Comparison of ENCODE assay signal across 8 mouse cellular contexts in the genomic region with DNA sequence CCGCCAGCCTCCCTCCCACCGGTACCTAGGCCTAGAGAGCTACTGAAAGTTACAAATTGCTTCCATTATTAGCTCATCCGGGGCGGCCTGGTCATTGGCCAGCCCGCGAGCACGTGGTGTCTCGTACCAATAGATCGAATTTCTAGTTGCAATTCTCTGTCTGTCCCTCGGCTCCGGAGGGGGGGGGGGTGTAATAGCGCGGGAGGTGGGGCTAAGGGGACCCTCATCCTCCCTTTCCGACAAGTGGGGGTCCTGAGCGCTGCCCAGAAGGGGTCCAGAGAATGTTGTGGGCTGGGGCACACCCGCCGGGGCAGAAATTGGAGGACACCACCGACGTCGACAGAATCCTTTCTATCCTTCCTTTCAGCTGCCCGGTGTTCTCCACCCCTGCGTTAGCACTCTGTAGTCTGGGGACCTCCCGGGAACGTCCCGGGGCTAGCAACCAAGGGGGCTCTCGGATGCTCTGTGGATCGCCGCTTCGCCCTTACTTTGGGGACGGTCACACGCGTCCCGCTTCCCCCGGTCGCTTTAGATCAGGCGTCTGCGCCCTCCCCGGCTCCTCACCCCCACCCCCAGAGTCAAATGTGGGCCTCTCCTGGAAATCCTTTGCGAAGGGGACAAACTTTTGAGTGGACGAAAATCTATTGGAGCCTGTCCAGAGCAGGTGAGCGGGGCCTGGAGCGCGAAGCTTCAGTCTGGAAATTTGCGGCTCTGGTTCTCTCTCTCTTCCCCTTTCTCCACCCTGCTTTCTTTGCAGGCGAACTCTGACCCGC.
DNase-seq lines count a peak whose midpoint lies in the region; ATAC-seq and TF ChIP-seq lines count a peak whose summit lies in the region.

No protein-coding gene starts in this region.

- DNase-seq in CD4-positive, CD25-positive, alpha-beta regulatory T cell, adult 2 months (ENCODE audit: low read depth, low spot score) = peak; percentile 12
- DNase-seq in R1 (ENCODE audit: low read depth, low spot score) = peak; percentile 45
- DNase-seq in lung, postnatal 36 days = peak; percentile 37
- no peak for DNase-seq in c-Kit-positive CD71-positive TER-119-positive erythroid progenitor cells, embryonic 14.5 days (ENCODE audit: low spot score)
- no peak for DNase-seq in left cerebral cortex, adult 11 months (ENCODE audit: low spot score)
- no peak for DNase-seq in T-cell, adult 2 months (ENCODE audit: low spot score)

- ATAC-seq in forebrain, embryonic 15.5 days (replicated peaks) = no peak
- ATAC-seq in intestine, postnatal 0 days = peak; percentile 59; the same call in 1 of the 2 replicates

- H3K4me2 ChIP-seq in forebrain, embryonic 15.5 days (replicated peaks) = peak overlapping the region; percentile 70
- H3K4me2 ChIP-seq in intestine, postnatal 0 days (replicated peaks; ENCODE audit: low read depth) = peak overlapping the region; percentile 75

- peaks cover 13% of the 10 kb centered on the region for H3K4me1 ChIP-seq in forebrain, embryonic 15.5 days
- H3K4me1 ChIP-seq in intestine, postnatal 0 days (replicated peaks; ENCODE audit: control insufficient read depth, insufficient read depth, low read length) = no peaks in the 10 kb centered on the region

- no peaks in the 10 kb centered on the region for H3K36me3 ChIP-seq in forebrain, embryonic 15.5 days
- no peaks in the 10 kb centered on the region for H3K36me3 ChIP-seq in intestine, postnatal 0 days (ENCODE audit: control insufficient read depth, insufficient read depth)

- H3K27ac ChIP-seq in forebrain, embryonic 15.5 days (replicated peaks) = no peak overlapping the region
- no peak overlapping the region; the same call in 1 of the 2 replicates for H3K27ac ChIP-seq in intestine, postnatal 0 days (ENCODE audit: low read depth, low read length)

- peak overlapping the region; percentile 42 for H3K4me3 ChIP-seq in forebrain, embryonic 15.5 days
- H3K4me3 ChIP-seq in intestine, postnatal 0 days (ENCODE audit: low read depth, low read length) = peak overlapping the region; percentile 52

- peak overlapping the region; percentile 32 for H3K9ac ChIP-seq in forebrain, embryonic 15.5 days (replicated peaks)
- peak overlapping the region; percentile 50; the same call in 1 of the 2 replicates for H3K9ac ChIP-seq in intestine, postnatal 0 days (ENCODE audit: low read depth, low read length)

- peaks cover 67% of the 10 kb centered on the region for H3K27me3 ChIP-seq in forebrain, embryonic 15.5 days
- peaks cover 32% of the 10 kb centered on the region for H3K27me3 ChIP-seq in intestine, postnatal 0 days (replicated peaks; ENCODE audit: control insufficient read depth, insufficient read depth, low read length)

- no peaks in the 10 kb centered on the region for H3K9me3 ChIP-seq in forebrain, embryonic 15.5 days
- H3K9me3 ChIP-seq in intestine, postnatal 0 days (ENCODE audit: control insufficient read depth) = no peaks in the 10 kb centered on the region

- no peak for TF ChIP-seq CTCF in intestine, postnatal 0 days (IDR thresholded peaks at IDR 0.05; ENCODE audit: low read depth)

- under 1% methylated on average over 46 of the region's 46 CpGs for WGBS in forebrain, embryonic 15.5 days
- 2% methylated on average over 46 of the region's 46 CpGs for WGBS in intestine, postnatal 0 days

Comparison
In these comparisons a context has a peak if more than half of its experiments do, and no peak if none do; other contexts are left out.
1. DNase-seq: peak in CD4-positive, CD25-positive, alpha-beta regulatory T cell, adult 2 months (single experiment), R1 (single experiment) and lung, postnatal 36 days (single experiment); none in c-Kit-positive CD71-positive TER-119-positive erythroid progenitor cells, embryonic 14.5 days (single experiment), left cerebral cortex, adult 11 months (single experiment) and T-cell, adult 2 months (single experiment).